Mouse (Mus musculus) brain, embryonic 18.5 days (tissue): ENCODE measurements around the gene Kcna2.

Experiments
- DNase-seq: peaks from one replicate; pipeline ENCODE4 v3.0.0-alpha.2; 2012; ENCODE audit warnings: low read depth, low spot score

The Kcna2 gene

GRCm38 (mm10) chr3:107150872-107151540 lies 50.1 kb downstream of the Kcna2 start:
- no peak for DNase-seq

GRCm38 (mm10) chr3:107153772-107154655 lies 53.1 kb downstream of the Kcna2 start:
- DNase-seq = no peak

GRCm38 (mm10) chr3:107158856-107159255 lies 57.9 kb downstream of the Kcna2 start:
- DNase-seq = no peak

- DNase-seq = no peak
These were observed 58.5 kb downstream of the Kcna2 start for GRCm38 (mm10) chr3:107159418-107159817.

GRCm38 (mm10) chr3:107159859-107160324 lies 58.9 kb downstream of the Kcna2 start:
- no peak for DNase-seq

GRCm38 (mm10) chr3:107162741-107163140 lies 61.8 kb downstream of the Kcna2 start:
- DNase-seq = no peak
